Mouse (Mus musculus) kidney, postnatal 14 days (tissue): Measurements from ENCODE around the gene Atp5e.

Source experiments
- DNase-seq: peaks from one replicate; pipeline ENCODE4 v3.0.0; 2022; ENCODE audit warnings: mixed read lengths

The Atp5e gene

GRCm38 (mm10) chr2:174463789-174464523, at the start of gene Atp5e:
Gene Atp5e (minus strand): TSS chr2:174464105.
- peak; percentile 98 for DNase-seq

- no peak for DNase-seq
Measured at GRCm38 (mm10) chr2:174509825-174510224, 45.9 kb upstream of the Atp5e start.

GRCm38 (mm10) chr2:174507998-174508397, 44.1 kb upstream of the Atp5e start:
- no peak for DNase-seq

GRCm38 (mm10) chr2:174502831-174503460, 39.0 kb upstream of the Atp5e start:
- DNase-seq, result peak; percentile 3

- no peak for DNase-seq
Measured at GRCm38 (mm10) chr2:174502321-174502720, 38.4 kb upstream of the Atp5e start.

DNA sequence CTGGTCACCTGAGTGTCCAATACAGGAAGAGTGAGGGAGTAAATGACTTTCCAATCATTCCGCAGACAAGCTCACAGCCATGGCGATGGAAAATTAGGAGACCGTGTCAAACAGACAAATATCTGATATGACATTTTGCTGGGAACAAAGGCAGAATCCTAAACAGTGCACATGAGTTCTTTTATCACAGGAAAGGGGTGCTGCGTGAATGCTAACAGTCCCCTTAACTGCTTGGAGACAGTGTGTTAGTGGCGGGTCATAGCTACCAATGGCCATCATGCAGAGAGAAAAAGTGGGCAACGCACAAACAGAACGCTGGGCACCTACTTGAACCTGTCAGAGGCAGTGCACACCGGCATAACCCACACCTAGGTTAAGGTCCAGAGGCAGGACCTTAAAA, 37.6 kb upstream of the Atp5e start:
- no peak for DNase-seq

- DNase-seq, result no peak
Measured at GRCm38 (mm10) chr2:174500814-174501503, 37.1 kb upstream of the Atp5e start.

DNA sequence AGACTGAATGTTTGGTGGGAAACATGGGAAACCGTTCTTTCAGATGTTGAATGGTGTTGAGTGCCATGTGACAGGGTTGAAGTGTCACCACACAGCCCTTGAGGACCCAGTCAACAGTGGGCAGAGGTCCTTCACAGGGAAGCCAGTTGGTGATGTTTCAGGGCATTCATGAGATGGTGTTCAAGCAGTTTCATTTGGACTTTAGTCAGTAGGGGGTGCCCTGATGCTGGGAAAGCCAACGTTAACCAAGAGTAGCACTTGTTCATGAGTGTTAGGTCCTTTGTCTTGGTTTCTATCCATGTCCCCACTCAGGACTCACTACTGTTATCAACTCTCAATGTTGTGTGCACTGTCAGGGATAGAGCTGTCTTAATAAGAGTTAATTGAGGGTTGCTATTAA, 29.0 kb upstream of the Atp5e start:
- DNase-seq, result peak; percentile 11

GRCm38 (mm10) chr2:174487005-174487404, 23.1 kb upstream of the Atp5e start:
- no peak for DNase-seq

DNA sequence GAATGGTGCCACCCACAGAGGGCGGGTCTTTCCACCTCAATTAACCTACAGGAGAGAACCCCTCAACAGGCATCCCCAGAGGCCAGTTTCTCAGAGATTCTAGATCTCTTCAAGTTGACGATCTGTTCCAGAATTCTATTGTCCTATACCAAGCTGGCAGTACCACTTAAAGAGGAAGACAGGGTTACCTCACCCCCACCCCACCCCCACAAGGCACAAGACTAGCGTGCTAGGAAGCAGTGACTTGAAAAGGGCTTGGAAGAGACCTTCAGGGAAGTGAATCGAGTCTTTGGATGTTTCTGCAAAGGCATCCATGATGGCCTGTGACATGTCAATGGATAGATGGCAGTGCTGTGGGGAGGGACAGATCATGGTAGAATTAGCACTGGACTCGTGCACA, 14.8 kb upstream of the Atp5e start:
- DNase-seq, result no peak

GRCm38 (mm10) chr2:174477543-174478319, 13.8 kb upstream of the Atp5e start:
- DNase-seq, result no peak

GRCm38 (mm10) chr2:174473550-174473927, 9.6 kb upstream of the Atp5e start:
- no peak for DNase-seq

- peak; percentile 100 for DNase-seq
Measured at GRCm38 (mm10) chr2:174472818-174473549, 9.1 kb upstream of the Atp5e start, which contains the start of gene Prelid3b. Gene Prelid3b (minus strand): TSS chr2:174473081.

DNA sequence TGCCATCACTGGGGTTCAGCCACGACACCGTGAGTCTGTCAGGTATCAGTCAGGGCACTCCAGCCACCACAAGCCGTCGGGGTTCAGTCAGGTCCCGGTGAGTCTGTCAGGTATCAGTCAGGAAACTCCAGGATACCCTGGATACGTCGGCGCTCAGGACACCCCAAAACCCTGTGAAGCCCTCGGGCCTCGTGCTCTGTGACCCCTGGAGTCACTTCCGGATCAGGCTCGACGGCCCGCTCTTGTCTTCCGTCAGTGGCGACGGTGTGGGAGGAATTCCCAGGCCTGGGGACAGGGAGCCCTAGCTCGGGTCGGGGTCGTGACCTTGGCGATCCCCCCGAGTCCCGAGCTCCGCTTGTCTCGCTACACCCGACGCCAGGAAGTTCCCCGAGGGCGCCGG, 8.5 kb upstream of the Atp5e start:
- DNase-seq, result no peak

DNA sequence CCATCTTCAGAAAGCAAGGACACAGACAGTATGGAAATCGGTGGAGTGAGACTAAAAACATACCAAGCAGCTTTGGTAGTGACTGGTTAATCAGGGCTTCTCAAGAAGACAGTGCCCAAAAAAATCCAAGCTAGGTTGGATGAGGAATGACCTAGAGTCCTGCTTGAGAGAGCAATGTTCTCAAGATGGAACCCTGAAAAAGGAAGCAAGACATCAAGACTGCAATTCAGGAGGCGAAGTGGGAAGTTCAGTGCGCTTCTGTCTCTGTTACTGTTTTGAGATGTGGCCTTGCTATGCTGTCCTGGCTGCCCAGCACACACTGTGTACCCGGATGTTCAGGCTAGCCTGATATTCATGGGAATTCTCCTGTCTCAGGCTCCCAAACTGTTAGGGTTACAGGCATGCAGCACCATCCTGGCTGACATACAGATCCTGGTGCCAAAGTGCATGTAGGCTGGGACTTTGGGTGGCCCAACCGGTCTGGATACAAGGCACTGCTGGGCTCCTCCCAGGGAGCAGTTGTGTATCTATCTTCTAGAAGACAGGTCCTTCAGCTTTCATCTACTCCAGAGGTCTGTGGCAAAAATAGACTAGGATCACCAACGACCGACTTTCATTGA, 7.0 kb upstream of the Atp5e start:
- no peak for DNase-seq

DNA sequence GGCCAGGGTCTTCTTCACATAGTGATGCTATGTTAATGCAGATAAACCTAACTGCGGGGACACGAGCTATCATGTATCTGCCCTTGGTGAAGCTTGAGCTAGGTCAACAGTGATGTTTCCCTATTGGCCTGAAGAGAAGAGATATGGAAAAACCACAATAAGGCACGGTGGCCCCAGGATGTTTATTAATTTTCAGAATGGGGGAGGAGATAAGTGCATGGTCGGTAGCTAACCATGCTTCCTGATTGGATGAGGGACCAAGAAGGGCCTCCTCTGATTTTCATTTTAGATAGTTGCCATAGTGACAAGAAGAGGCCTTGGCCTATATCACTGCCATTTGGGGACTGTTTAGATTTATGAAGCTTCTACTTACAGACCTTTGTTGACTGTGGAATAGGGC, 6.4 kb upstream of the Atp5e start:
- DNase-seq, result no peak

DNA sequence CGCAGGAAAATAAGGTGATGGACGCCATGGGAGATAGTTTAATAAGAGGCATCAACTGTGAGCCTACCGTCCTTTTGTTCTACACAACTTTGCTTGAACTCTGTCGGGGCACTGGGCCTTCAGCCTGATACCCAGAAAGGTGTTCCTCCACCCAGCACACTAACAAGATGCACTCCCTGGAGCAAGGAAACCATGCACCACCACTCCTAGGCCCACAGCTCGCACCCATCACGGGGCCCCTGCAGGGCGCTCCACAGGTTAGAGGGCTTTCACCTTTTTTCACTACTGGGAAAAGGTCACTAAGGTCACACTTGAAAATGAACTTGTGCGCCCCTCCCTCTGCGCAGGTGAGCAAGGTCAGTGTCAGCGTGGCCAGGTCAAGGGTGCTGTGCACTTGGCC, 535 bp downstream of the Atp5e start:
- no peak for DNase-seq

- DNase-seq, result no peak
Measured at GRCm38 (mm10) chr2:174459365-174459764, 4.5 kb downstream of the Atp5e start.

DNA sequence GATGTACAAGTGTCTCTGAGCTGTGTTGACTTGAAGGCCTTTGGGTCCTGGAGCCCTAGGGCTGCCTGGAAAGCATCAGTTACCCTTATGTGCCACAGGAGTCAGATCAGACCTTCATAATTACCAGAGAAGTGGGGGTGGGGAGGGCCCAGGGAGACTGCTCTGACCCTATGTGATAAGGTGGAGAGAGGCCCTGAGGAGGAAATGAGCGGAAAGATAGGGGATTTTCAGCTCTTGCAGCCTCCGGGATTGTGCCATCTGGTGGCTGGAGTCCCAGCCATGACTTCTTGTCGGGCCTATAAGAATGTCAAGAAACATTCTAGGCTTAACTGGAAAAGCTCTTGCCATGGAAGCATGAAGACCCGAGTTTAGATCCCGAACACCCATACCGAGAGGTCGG, 10.2 kb downstream of the Atp5e start:
- no peak for DNase-seq

DNA sequence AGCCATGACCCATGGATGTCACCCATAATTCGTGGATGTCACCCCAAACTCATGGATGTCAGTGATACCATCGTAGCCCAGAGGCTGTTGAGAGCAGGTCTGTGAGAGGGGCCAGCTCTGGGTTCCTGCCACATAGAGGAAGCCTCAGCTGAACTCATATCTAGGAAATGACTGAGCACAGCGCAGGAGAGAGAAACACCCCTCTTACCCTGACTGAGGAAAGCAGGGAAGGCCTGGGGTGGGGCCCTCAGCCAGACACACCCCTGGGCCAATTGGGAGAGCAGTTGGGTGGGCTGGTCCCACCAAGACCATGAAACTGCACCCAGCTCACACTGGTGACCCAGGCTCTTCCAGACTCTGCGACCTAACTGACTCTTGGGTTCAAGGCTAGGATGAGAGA, 13.6 kb downstream of the Atp5e start, which contains the start of gene Tubb1:
Gene Tubb1, plus strand, starts transcription at position 343 of the 400 bp plus-strand sequence.
- no peak for DNase-seq

- DNase-seq, result no peak
Measured at GRCm38 (mm10) chr2:174448405-174448804, 15.5 kb downstream of the Atp5e start.

- no peak for DNase-seq
Measured at GRCm38 (mm10) chr2:174446905-174447304, 17.0 kb downstream of the Atp5e start.
